Mouse (Mus musculus) cortical plate, adult 2 months (tissue): Measurements from ENCODE around the gene Nlrx1.

Source experiments
- CTCF ChIP-seq: fragments of 200-500 bp; IDR thresholded peaks from 2 replicates; pipeline ENCODE4 v1.5.1; 2011; ENCODE audit warnings: mild to moderate bottlenecking, control low read depth, low read length; ENCODE audit not compliant: insufficient read depth; ENCODE audit errors: extremely low read depth
- POLR2A ChIP-seq: fragments of 200-500 bp; IDR thresholded peaks from 2 replicates; pipeline ENCODE4 v1.6.1; 2011; ENCODE audit warnings: mild to moderate bottlenecking, low read length, control low read depth; ENCODE audit not compliant: insufficient read depth; ENCODE audit errors: extremely low read depth

GRCm38 (mm10) chr9:44268027-44268360, 405 bp downstream of the Nlrx1 start:
- TF ChIP-seq CTCF, result peak; percentile 48
- 0 out of 2 replicates have a peak, but pooled peaks have one; percentile 12 for TF ChIP-seq POLR2A
